Mouse (Mus musculus) ES-E14 (cell line): ENCODE results near the gene Ezh1.

ENCODE experiments used
- CHD2 ChIP-seq: IDR thresholded peaks from 2 replicates; pipeline ENCODE4 v1.6.1; 2014; ENCODE audit warnings: mild to moderate bottlenecking, low read depth, low read length, inconsistent platforms
- HCFC1 ChIP-seq: IDR thresholded peaks from 2 replicates; pipeline ENCODE4 v1.6.1; 2012; ENCODE audit warnings: low read length, inconsistent platforms, borderline replicate concordance; ENCODE audit not compliant: insufficient read depth
- ZC3H11A ChIP-seq: IDR thresholded peaks from 2 replicates; pipeline ENCODE4 v1.6.1; 2012; ENCODE audit warnings: low read depth, mild to moderate bottlenecking, inconsistent platforms, low read length, borderline replicate concordance
- ZNF384 ChIP-seq: IDR thresholded peaks from 2 replicates; pipeline ENCODE4 v1.6.1; 2012; ENCODE audit warnings: low read depth, low read length, inconsistent platforms

- TF ChIP-seq HCFC1 (no peak), ZNF384 (no peak), CHD2 (no peak), ZC3H11A (no peak)
Measured at GRCm38 (mm10) chr11:101161551-101161950, 64.7 kb downstream of the Ezh1 start.
